Mouse (Mus musculus) urinary bladder, postnatal 25 days (tissue): ENCODE results near the gene Rcsd1.

Source experiments
- DNase-seq: peaks from one replicate; pipeline ENCODE4 v3.0.0; 2022; ENCODE audit warnings: low spot score

Rcsd1 gene

GRCm38 (mm10) chr1:165625896-165626295, 83.7 kb downstream of the Rcsd1 start:
- DNase-seq: no peak

DNA sequence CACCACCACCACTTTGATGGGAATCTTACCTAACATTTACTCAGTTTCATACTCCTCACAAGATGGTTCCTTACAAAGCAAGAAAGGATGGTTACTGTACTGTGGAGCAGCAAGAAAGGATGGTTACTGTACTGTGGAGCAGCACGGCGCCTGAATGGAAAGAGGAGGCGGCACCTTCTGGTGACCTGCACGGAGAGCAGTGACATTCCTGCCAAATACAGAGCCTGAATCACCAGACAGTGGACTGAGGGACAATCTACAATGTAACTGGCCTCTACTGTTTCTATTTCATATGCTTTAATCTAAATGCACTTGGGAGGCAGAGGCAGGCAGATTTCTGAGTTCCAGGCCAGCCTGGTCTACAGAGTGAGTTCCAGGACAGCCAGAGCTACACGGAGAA, 84.5 kb downstream of the Rcsd1 start:
- DNase-seq: no peak

- DNase-seq: no peak
These were observed 91.3 kb downstream of the Rcsd1 start for GRCm38 (mm10) chr1:165618201-165618624.

DNA sequence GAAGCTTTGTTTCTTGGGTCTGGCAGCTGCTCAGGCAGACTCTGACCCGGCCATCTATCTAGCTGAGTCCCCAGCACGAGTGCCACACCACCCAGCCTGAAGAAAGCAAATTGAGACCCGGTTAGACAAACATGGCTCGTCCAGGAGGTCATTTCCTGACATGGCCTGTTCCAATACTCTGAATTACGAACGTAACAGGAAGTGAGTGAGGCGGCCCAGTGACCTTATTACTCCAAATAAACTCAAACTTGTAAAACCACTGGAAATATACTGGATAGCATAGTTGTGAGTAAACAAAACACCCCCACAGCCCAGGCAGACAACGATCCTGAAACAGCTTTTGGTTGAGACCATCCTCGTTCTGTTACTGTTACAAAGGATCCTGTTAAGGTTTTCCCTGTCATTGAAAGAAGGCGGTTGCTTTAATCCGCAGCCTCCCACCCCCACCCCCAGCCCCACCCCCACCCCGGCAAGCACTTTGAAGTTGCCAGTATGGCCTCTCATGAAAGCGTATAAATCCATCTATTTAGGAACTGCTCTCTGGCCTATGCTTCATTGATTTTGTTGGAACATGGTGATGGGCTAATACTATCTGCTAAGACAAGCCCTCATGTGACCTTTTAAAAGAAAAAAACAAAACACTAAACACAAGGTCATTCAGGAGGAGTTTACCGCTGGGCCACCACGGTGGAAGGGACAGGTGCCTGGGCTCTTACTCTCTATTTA, 92.2 kb downstream of the Rcsd1 start:
- DNase-seq: no peak

DNA sequence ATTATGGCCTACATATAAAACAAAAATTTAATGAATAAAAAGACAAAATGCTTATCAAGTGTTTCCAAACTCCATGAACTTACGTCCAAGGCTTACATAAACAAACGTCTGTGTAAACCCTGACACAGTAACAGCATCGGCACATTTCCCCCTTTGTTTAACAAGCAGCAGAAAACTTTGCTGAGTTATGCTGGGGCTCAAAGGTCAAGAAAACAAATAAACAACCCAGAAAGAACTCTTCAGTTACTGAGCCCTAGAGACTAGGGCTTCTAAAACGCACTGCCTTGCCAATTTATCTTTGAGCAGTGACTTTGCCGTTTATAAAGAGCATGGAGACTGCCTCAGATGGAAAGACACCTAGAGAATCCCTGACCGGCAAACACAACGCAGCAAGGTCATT, 92.9 kb downstream of the Rcsd1 start:
- no peak for DNase-seq

- no peak for DNase-seq
These were observed 94.8 kb downstream of the Rcsd1 start for GRCm38 (mm10) chr1:165614793-165615192.

DNA sequence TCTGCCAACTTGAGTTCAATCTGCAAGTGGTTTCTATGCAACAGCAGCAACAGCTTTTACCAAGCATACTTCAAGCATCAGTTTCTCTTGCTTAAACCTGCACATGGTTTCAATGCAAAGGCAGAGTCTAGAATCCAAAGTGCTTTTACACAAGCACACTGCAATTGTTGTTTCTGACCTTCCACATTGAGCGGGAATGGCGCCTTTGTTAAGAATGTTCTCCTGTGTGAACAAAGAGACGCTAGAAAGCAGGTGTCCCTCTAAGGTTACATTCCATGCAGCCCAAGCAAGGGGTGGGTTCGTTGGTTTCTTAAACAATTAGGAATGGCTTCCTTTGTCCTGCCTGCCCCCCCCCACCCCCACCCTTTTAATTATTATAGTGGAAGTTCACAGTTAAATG, 95.6 kb downstream of the Rcsd1 start:
- no peak for DNase-seq

DNA sequence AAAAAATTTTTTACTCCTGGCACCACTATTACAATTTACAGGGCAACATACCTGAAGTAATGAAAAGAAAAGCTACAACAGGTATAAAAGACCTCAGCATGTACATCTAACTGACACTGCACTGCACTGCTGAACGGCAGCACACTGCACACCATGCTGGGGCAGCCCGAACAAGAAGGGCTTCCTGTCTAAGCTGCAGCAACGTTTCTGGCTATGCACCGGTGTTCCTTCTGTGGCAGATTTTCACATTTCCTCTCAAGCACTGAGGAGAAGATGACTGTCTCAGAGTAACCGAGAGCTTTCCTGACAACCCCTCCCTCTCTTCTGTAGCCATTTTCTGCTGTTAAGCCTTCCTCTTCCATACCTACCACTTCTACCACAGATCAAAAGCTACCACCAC, 96.8 kb downstream of the Rcsd1 start:
- DNase-seq: no peak

DNA sequence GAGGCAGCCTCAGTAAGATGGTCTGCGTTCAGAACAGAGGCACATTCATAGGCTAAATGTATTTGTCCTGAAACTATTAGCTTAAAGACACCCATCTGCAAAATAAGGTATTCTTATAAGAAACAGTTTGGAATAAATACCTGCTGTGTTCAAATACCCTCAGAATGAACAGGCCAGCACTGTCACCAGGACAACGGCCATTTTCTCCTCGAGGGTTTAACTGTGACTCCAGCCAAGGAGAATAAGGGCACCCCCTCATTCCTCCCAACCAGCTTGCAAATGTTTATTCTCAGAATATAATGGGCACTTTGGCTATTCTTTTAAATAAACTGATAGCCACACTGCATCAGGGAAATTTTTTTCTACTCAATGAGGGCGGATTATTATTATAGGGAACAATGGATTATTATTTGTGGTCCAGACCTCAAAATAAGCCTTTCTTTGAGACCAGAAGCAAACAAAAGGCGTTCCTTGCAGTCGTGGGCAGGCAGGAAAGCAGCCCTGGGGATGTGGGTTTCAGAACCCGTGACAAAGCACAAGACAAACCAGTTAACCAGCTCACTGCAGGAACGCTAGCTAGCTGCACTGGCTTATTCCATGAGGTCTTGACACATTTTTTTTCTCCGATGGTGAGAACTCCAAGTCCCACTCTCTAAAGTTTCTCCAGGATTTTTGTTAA, 99.1 kb downstream of the Rcsd1 start:
- no peak for DNase-seq

GRCm38 (mm10) chr1:165609495-165610320, 99.8 kb downstream of the Rcsd1 start:
- no peak for DNase-seq

DNA sequence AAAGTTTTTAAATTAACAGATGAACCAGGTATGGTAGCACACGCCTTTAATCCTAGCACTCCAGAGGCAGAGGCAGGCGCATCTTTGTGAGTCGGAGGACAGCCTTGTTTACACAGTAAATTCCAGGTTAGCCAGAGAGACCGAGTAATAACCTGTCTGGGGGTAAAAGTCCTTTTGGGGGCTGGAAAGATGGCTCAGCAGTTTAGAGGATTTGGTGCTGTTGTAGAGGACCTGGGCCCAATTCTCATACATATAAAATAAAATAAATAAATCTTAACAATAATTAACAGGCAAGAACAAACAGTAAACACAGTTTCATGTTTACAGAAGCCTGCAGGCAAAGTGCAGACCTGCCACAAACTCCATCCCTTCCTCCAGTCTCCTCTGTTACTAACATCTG, 100.7 kb downstream of the Rcsd1 start:
- no peak for DNase-seq

DNA sequence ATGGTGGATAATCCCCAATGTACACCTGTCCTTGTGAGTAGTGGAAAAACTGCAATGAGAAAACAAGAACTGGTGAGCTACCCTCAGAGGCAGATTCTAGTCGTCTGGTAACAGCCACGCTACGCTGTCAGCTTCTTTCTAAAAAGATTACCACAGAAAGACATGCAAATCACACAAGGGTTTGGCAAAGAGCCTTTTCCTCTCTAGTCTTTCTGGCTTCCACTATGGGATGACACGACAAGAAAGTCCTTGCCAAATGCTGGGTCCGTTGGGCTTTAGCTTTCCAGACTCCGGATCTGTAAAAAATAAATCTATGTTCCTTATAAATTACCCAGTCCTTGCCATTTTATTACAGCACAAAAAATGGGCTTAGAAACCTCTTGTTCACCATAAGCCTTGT, 103.8 kb downstream of the Rcsd1 start:
- DNase-seq: no peak

- no peak for DNase-seq
These were observed 104.4 kb downstream of the Rcsd1 start for GRCm38 (mm10) chr1:165605108-165605507.

- DNase-seq: no peak
These were observed 105.4 kb downstream of the Rcsd1 start for GRCm38 (mm10) chr1:165604203-165604602.

- DNase-seq: no peak
These were observed 106.3 kb downstream of the Rcsd1 start for GRCm38 (mm10) chr1:165603218-165603617.

GRCm38 (mm10) chr1:165601775-165602280, 107.7 kb downstream of the Rcsd1 start:
- no peak for DNase-seq
